In the genomic region with DNA sequence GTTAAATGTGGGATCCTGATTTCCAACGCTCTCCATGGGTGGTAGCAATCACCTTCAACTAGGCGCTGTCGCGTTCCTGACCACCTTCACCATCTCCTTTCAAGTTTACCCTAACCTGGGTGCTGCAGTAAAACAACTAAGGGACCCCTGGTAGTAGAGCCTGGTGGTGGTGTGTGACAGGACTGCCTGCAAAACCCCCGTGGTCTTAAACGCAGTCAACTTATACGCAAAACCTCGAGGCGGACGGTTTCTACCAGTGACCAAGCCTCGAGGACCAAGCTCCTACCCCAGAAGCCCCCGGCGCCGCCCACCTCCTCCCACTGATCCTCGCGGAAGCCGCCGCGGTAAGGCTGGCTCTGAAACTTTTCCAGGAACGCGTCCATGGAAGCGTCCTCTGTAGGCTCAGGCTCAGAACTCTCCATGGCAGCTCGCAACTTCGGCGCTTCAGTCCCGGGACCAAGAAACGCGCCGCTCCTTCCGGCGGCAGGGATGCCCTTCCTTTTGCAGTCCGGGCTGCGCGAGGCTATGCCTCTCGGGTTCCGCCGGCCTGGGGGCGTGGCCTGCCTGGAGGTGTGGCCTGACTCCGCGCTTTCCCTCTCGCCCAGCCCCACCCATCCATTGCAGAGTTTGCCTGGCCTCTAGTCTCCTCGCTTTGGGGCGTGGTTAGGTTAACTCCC, we compare ENCODE assay signal across 8 mouse cellular contexts. TPM values are rescaled to one million over a fixed set of nuclear protein-coding genes. Genes with fewer than 3 reads are reported as not detected.
DNase-seq lines count a peak whose midpoint lies in the region; ATAC-seq lines count a peak whose summit lies in the region.

Ttc4 (minus strand) TSS at position 503 of the 677 bp plus-strand sequence.

- H3K9ac ChIP-seq in hindbrain, embryonic 16.5 days (ENCODE audit: low read depth, low read length) = peak within 1 kb of the TSS; percentile 86

- peak within 1 kb of the TSS; percentile 78 for H3K4me2 ChIP-seq in hindbrain, embryonic 16.5 days (ENCODE audit: low read length)

- no peaks in the 10 kb centered on the region for H3K27me3 ChIP-seq in hindbrain, embryonic 16.5 days (replicated peaks; ENCODE audit: control insufficient read depth, insufficient read depth, low read length)

- peaks cover 7% of the 10 kb centered on the region for H3K4me1 ChIP-seq in hindbrain, embryonic 16.5 days (ENCODE audit: control insufficient read depth, insufficient read depth, low read depth, low read length)

- H3K9me3 ChIP-seq in hindbrain, embryonic 16.5 days (ENCODE audit: control insufficient read depth, low read length) = no peaks in the 10 kb centered on the region

- peaks cover 14% of the 10 kb centered on the region for H3K36me3 ChIP-seq in hindbrain, embryonic 16.5 days (ENCODE audit: control insufficient read depth, insufficient read depth, low read length)
- H3K36me3 ChIP-seq in macrophage (ENCODE audit: inconsistent target) = peaks cover 30% of the 10 kb centered on the region

- peak within 1 kb of the TSS; percentile 86 for H3K4me3 ChIP-seq in hindbrain, embryonic 16.5 days (ENCODE audit: low read length)
- peak within 1 kb of the TSS; percentile 96 for H3K4me3 ChIP-seq in macrophage (ENCODE audit: inconsistent target)

- peak within 1 kb of the TSS; percentile 58; the same call in 1 of the 2 replicates for H3K27ac ChIP-seq in hindbrain, embryonic 16.5 days (ENCODE audit: low read depth, low read length)
- peak within 1 kb of the TSS; percentile 33 for H3K27ac ChIP-seq in macrophage

- 1% methylated on average over 43 of the region's 43 CpGs for WGBS in hindbrain, embryonic 16.5 days
- WGBS in macrophage (ENCODE audit: missing documents) = under 1% methylated on average over 43 of the region's 43 CpGs

- H3K79me2 ChIP-seq in macrophage (ENCODE audit: inconsistent target) = no peaks in the 10 kb centered on the region; the same call in 1 of the 2 replicates

- DNase-seq in WW6 (ENCODE audit: low read depth, low spot score) = peak; percentile 91
- DNase-seq in cerebellum, postnatal 4 days (ENCODE audit: low spot score in 2 of 2) = peak; percentile 79 to 90
- DNase-seq in gastrocnemius, adult 18-20 months (ENCODE audit: low spot score) = peak; percentile 90
- peak; percentile 85 to 86 for DNase-seq in left cerebral cortex, adult 18-20 months (ENCODE audit: low spot score in 2 of 2)
- peak; percentile 90 for DNase-seq in right cerebral cortex, adult 18-20 months
- peak; percentile 63 for DNase-seq in urinary bladder, postnatal 10 days (ENCODE audit: low spot score)

- peak; percentile 98 for ATAC-seq in hindbrain, embryonic 16.5 days

RNA-seq across cellular contexts. Expression of gene Ttc4, which starts in this region (rescaled TPM):
- 10 to 100 TPM; 26.1 to 27.5 TPM for total RNA-seq in gastrocnemius, adult 18-20 months (2021)
- polyA plus RNA-seq in hindbrain, embryonic 16.5 days (2015; fragmentation: Nextera tagmentation; extraction: Ambion mirVana) = 140 and 152 TPM in 2 replicates
- total RNA-seq in left cerebral cortex, adult 18-20 months (2021) = 10 to 100 TPM; 45.7 to 45.9 TPM
- 100 to 1,000 TPM in 1 of 26 experiments, 10 to 100 TPM in 25; 23.6 to 101 (median 63.3) TPM for total RNA-seq in macrophage (2018; cell fraction: chromatin; rRNA removed)
- total RNA-seq in macrophage (2018; cell fraction: cytosol; rRNA removed) = 10 to 100 TPM in 25 of 26 experiments, 1 to 10 TPM in 1; 9.8 to 25.5 (median 19.8) TPM
- total RNA-seq in macrophage (2018; cell fraction: nucleus; rRNA removed) = 10 to 100 TPM; 16.1 to 65.5 (median 39.1) TPM
- polyA plus RNA-seq in macrophage (2018) = 22.3 to 28.9 TPM (median 24.3 TPM) in 3 replicates

Comparison
In these comparisons a context has a peak if more than half of its experiments do, and no peak if none do; other contexts are left out.
1. Peak in every context shown above with its lines: DNase-seq, ATAC-seq, H3K4me3 ChIP-seq and H3K27ac ChIP-seq.